Mouse (Mus musculus) cerebellum, adult 9-11 months (tissue): Measurements from ENCODE around the gene Glo1.
"Not testable (repeated sequence)": the region's sequence is repeated elsewhere in the genome, so short reads cannot be mapped to it uniquely, and the experiment has no call there.

ENCODE experiments used
- DNase-seq: peaks from one replicate; pipeline ENCODE4 v3.0.0; 2022

Glo1 gene

GRCm38 (mm10) chr17:30626719-30627118 lies at the start of gene Glo1:
Gene Glo1, minus strand, starts transcription at chr17:30626871.
- not testable (repeated sequence) for DNase-seq

- DNase-seq = no peak
Measured at GRCm38 (mm10) chr17:30675021-30675740, 48.5 kb upstream of the Glo1 start.

GRCm38 (mm10) chr17:30673023-30673422 lies 46.4 kb upstream of the Glo1 start:
- no peak for DNase-seq

- DNase-seq = no peak
Measured at GRCm38 (mm10) chr17:30672556-30672955, 45.9 kb upstream of the Glo1 start.

GRCm38 (mm10) chr17:30664856-30665255 lies 38.2 kb upstream of the Glo1 start:
- no peak for DNase-seq

GRCm38 (mm10) chr17:30663170-30663569 lies 36.5 kb upstream of the Glo1 start:
- no peak for DNase-seq

- DNase-seq = no peak
Measured at GRCm38 (mm10) chr17:30662131-30662530, 35.5 kb upstream of the Glo1 start.

GRCm38 (mm10) chr17:30658152-30658544 lies 31.5 kb upstream of the Glo1 start:
- DNase-seq = peak; percentile 33

- DNase-seq = no peak
Measured at GRCm38 (mm10) chr17:30657530-30658151, 31.0 kb upstream of the Glo1 start.

GRCm38 (mm10) chr17:30653010-30653409 lies 26.3 kb upstream of the Glo1 start:
- no peak for DNase-seq

GRCm38 (mm10) chr17:30648770-30649169 lies 22.1 kb upstream of the Glo1 start:
- DNase-seq = no peak

GRCm38 (mm10) chr17:30640896-30641295 lies 14.2 kb upstream of the Glo1 start:
- no peak for DNase-seq

- DNase-seq = no peak
Measured at GRCm38 (mm10) chr17:30638996-30639395, 12.3 kb upstream of the Glo1 start.

GRCm38 (mm10) chr17:30637714-30638113 lies 11.0 kb upstream of the Glo1 start:
- DNase-seq = no peak

GRCm38 (mm10) chr17:30635367-30635766 lies 8.7 kb upstream of the Glo1 start:
- DNase-seq = no peak

GRCm38 (mm10) chr17:30624132-30624531 lies 2.5 kb downstream of the Glo1 start, which contains the start of gene Dnah8:
Gene Dnah8, plus strand, starts transcription at chr17:30624354.
- DNase-seq = not testable (repeated sequence)

- DNase-seq = no peak
Measured at GRCm38 (mm10) chr17:30623200-30623599, 3.5 kb downstream of the Glo1 start.

GRCm38 (mm10) chr17:30621450-30621849 lies 5.2 kb downstream of the Glo1 start:
- DNase-seq = no peak

- no peak for DNase-seq
Measured at GRCm38 (mm10) chr17:30620548-30620947, 6.1 kb downstream of the Glo1 start.

- DNase-seq = no peak
Measured at GRCm38 (mm10) chr17:30619153-30619552, 7.5 kb downstream of the Glo1 start.

- no peak for DNase-seq
Measured at GRCm38 (mm10) chr17:30618136-30618891, 8.4 kb downstream of the Glo1 start.

GRCm38 (mm10) chr17:30616203-30616602 lies 10.5 kb downstream of the Glo1 start:
- no peak for DNase-seq

- DNase-seq = no peak
Measured at GRCm38 (mm10) chr17:30613350-30613749, 13.3 kb downstream of the Glo1 start.
